Mouse (Mus musculus) MEL (cell line): Measurements from ENCODE around the gene Inpp4b. TPM values are rescaled to one million over a fixed set of nuclear protein-coding genes. Genes with fewer than 3 reads are reported as not detected.

Experiments used
- DNase-seq: peaks from one replicate; pipeline ENCODE4 v3.0.0; 2011; ENCODE audit warnings: low read depth, low spot score
- H3K27ac ChIP-seq: 2 replicates; pipeline ENCODE4 v1.5.1; 2012; ENCODE audit warnings: low read depth, mild to moderate bottlenecking, control low read depth, low read length, moderate library complexity; ENCODE audit not compliant: control insufficient read depth
- H3K27me3 ChIP-seq, 2 experiments: fragments of 150-350 bp in 1 of 2; sonication (generic) in 1 of 2; 2 replicates each; pipeline ENCODE4 v1.6.1; 2012; ENCODE audit warnings: low read length in 2 of 2, mild to moderate bottlenecking in 2 of 2, improper control_type of control experiment in 1 of 2, moderate library complexity in 1 of 2; ENCODE audit not compliant: insufficient read depth in 2 of 2, control insufficient read depth in 1 of 2
- H3K36me3 ChIP-seq, 2 experiments: 2 replicates each; pipeline ENCODE4 v1.6.1; 2012 to 2014; ENCODE audit warnings: low read length in 2 of 2, improper control_type of control experiment in 1 of 2, inconsistent platforms in 1 of 2, mild to moderate bottlenecking in 1 of 2; ENCODE audit not compliant: insufficient read depth in 2 of 2, control insufficient read depth in 1 of 2
- H3K4me1 ChIP-seq, 2 experiments: fragments of 150-350 bp in 1 of 2; sonication (generic) in 1 of 2; 2 replicates each; pipeline ENCODE4 v1.6.1; 2012; ENCODE audit warnings: low read length in 2 of 2, improper control_type of control experiment in 1 of 2, mild to moderate bottlenecking in 1 of 2; ENCODE audit not compliant: insufficient read depth in 2 of 2, control insufficient read depth in 1 of 2
- H3K4me3 ChIP-seq, 2 experiments: fragments of 150-350 bp in 1 of 2; sonication (generic) in 1 of 2; 2 replicates each; pipeline ENCODE4 v1.5.1; 2012; ENCODE audit warnings: low read depth in 2 of 2, low read length in 2 of 2, mild to moderate bottlenecking in 2 of 2, moderate library complexity in 2 of 2, control low read depth in 1 of 2, improper control_type of control experiment in 1 of 2; ENCODE audit not compliant: control insufficient read depth in 1 of 2, insufficient read depth in 1 of 2
- H3K79me2 ChIP-seq: 2 replicates; pipeline ENCODE4 v1.6.1; 2012; ENCODE audit warnings: mild to moderate bottlenecking, low read length, moderate library complexity; ENCODE audit not compliant: control insufficient read depth, poor library complexity, insufficient read depth
- H3K9ac ChIP-seq: 2 replicates; pipeline ENCODE4 v1.6.1; 2012; ENCODE audit warnings: low read depth, mild to moderate bottlenecking, control low read depth, low read length, moderate library complexity; ENCODE audit not compliant: control insufficient read depth, poor library complexity, severe bottlenecking
- H3K9me3 ChIP-seq: fragments of 150-350 bp; sonication (generic); replicated peaks from 2 replicates; pipeline ENCODE4 v1.6.1; 2012; ENCODE audit warnings: mild to moderate bottlenecking, low read length, improper control_type of control experiment, moderate library complexity; ENCODE audit not compliant: insufficient read depth
- CHD1 ChIP-seq: IDR thresholded peaks from 2 replicates; pipeline ENCODE4 v1.6.1; 2012; ENCODE audit warnings: low read depth, mild to moderate bottlenecking, inconsistent platforms, low read length, improper control_type of control experiment
- CHD2 ChIP-seq: IDR thresholded peaks from 2 replicates; pipeline ENCODE4 v1.6.1; 2011; ENCODE audit warnings: low read length, improper control_type of control experiment
- E2F4 ChIP-seq: IDR thresholded peaks from 2 replicates; pipeline ENCODE4 v1.6.1; 2011; ENCODE audit warnings: low read depth, low read length, improper control_type of control experiment, borderline replicate concordance
- ELF1 ChIP-seq: IDR thresholded peaks from 2 replicates; pipeline ENCODE4 v1.6.1; 2014; ENCODE audit warnings: low read depth, mild to moderate bottlenecking, inconsistent platforms, low read length, improper control_type of control experiment, moderate library complexity
- EP300 ChIP-seq, 2 experiments: IDR thresholded peaks; 2 replicates each; pipeline ENCODE4 v1.6.1; 2011; ENCODE audit warnings: improper control_type of control experiment in 2 of 2, low read length in 2 of 2, low read depth in 1 of 2, mild to moderate bottlenecking in 1 of 2
- ETS1 ChIP-seq: IDR thresholded peaks from 2 replicates; pipeline ENCODE4 v1.6.1; 2012; ENCODE audit warnings: low read depth, mild to moderate bottlenecking, inconsistent platforms, low read length, improper control_type of control experiment, moderate library complexity
- NRF1 ChIP-seq: IDR thresholded peaks from 2 replicates; pipeline ENCODE4 v1.6.1; 2014; ENCODE audit warnings: low read depth, mild to moderate bottlenecking, inconsistent platforms, low read length, improper control_type of control experiment, moderate library complexity; ENCODE audit not compliant: poor library complexity, insufficient read depth, severe bottlenecking
- POLR2A ChIP-seq, 2 experiments: IDR thresholded peaks; 2 replicates each; pipeline ENCODE4 v1.6.1; 2011 to 2012; ENCODE audit warnings: low read length in 2 of 2, mild to moderate bottlenecking in 2 of 2, control low read depth in 1 of 2, improper control_type of control experiment in 1 of 2, low read depth in 1 of 2, moderate library complexity in 1 of 2; ENCODE audit not compliant: control insufficient read depth in 1 of 2, insufficient read depth in 1 of 2, poor library complexity in 1 of 2
- POLR2AphosphoS2 ChIP-seq: IDR thresholded peaks from 2 replicates; pipeline ENCODE4 v1.6.1; 2011; ENCODE audit warnings: low read length, improper control_type of control experiment
- POLR2AphosphoS5 ChIP-seq: IDR thresholded peaks from 2 replicates; pipeline ENCODE4 v1.6.1; 2012; ENCODE audit warnings: low read depth, borderline replicate concordance, mild to moderate bottlenecking, inconsistent platforms, low read length, moderate library complexity, mixed read lengths
- RAD21 ChIP-seq: IDR thresholded peaks from 2 replicates; pipeline ENCODE4 v1.6.1; 2011; ENCODE audit warnings: mild to moderate bottlenecking, low read depth, low read length, improper control_type of control experiment
- SIN3A ChIP-seq: IDR thresholded peaks from 2 replicates; pipeline ENCODE4 v1.6.1; 2012; ENCODE audit warnings: low read length, improper control_type of control experiment, inconsistent platforms
- TAL1 ChIP-seq: IDR thresholded peaks from 2 replicates; pipeline ENCODE4 v1.6.1; 2012; ENCODE audit warnings: mild to moderate bottlenecking, inconsistent platforms, low read length, moderate library complexity, mixed read lengths
- TBP ChIP-seq: IDR thresholded peaks from 2 replicates; pipeline ENCODE4 v1.8.0; 2011; ENCODE audit warnings: low read depth, low read length, improper control_type of control experiment
- TCF12 ChIP-seq: IDR thresholded peaks from 2 replicates; pipeline ENCODE4 v1.6.1; 2014; ENCODE audit warnings: low read depth, mild to moderate bottlenecking, inconsistent platforms, low read length, improper control_type of control experiment, moderate library complexity
- USF1 ChIP-seq: IDR thresholded peaks from 2 replicates; pipeline ENCODE4 v1.6.1; 2014; ENCODE audit warnings: low read depth, mild to moderate bottlenecking, inconsistent platforms, low read length, improper control_type of control experiment, moderate library complexity
- ZC3H11A ChIP-seq: IDR thresholded peaks from 2 replicates; pipeline ENCODE4 v1.6.1; 2012; ENCODE audit warnings: low read depth, mild to moderate bottlenecking, inconsistent platforms, low read length, improper control_type of control experiment
- ZMIZ1 ChIP-seq: IDR thresholded peaks from 2 replicates; pipeline ENCODE4 v1.6.1; 2012; ENCODE audit warnings: low read depth, mild to moderate bottlenecking, inconsistent platforms, low read length, improper control_type of control experiment, moderate library complexity
- polyA plus RNA-seq, 2 experiments: library from polyadenylated mRNA; stranded (reverse) in 1 of 2; unstranded in 1 of 2; fragments of >175 nt in 1 of 2; fragments of >200 nt in 1 of 2; gene quantifications; 2 replicates each; pipeline versions ENCODE4 v1.2.1 to v1.2.4; 2012; ENCODE audit warnings: low replicate concordance in 2 of 2, low read depth in 1 of 2; ENCODE audit not compliant: insufficient read length in 2 of 2, insufficient read depth in 1 of 2, missing spikeins in 1 of 2
- total RNA-seq: library from RNA; depleted of rRNA; stranded (reverse); fragments of 300-350 nt; gene quantifications from 2 replicates; pipeline ENCODE4 v1.2.3, GENCODE M21; 2012

The Inpp4b gene
- total and polyA plus RNA-seq, 3 experiments = 12.3 to 26.9 (median 13.6) TPM

GRCm38 (mm10) chr8:81756663-81757062, 414.3 kb downstream of the Inpp4b start:
- Histone ChIP-seq H3K4me1 (peaks cover 2 to 3% of the 10 kb centered on the region in 2 experiments; a peak in 1 of 4 replicates), H3K27me3 (no peaks in the 10 kb centered on the region), H3K4me3 (no peak overlapping the region), H3K9me3 (no peaks in the 10 kb centered on the region), H3K79me2 (no peaks in the 10 kb centered on the region), H3K27ac (no peak overlapping the region), H3K9ac (no peak overlapping the region), H3K36me3 (peaks cover 0 to under 1% of the 10 kb centered on the region in 2 experiments; a peak in 2 of 4 replicates)
- TF ChIP-seq POLR2AphosphoS2 (no peak), TCF12 (no peak), USF1 (no peak)
- DNase-seq = peak; percentile 7

- Histone ChIP-seq H3K9me3 (no peaks in the 10 kb centered on the region), H3K27me3 (no peaks in the 10 kb centered on the region), H3K9ac (no peak overlapping the region), H3K36me3 (no peaks in the 10 kb centered on the region), H3K79me2 (no peaks in the 10 kb centered on the region), H3K27ac (no peak overlapping the region), H3K4me1 (0 out of 4 replicates have a peak, but pooled peaks cover 0 to 2% of the 10 kb centered on the region in 2 experiments), H3K4me3 (no peak overlapping the region)
- TF ChIP-seq TAL1 (no peak), ETS1 (no peak), ZC3H11A (no peak), SIN3A (no peak), ZMIZ1 (no peak), E2F4 (no peak), POLR2A (IDR thresholded peaks at IDR 0.05; ENCODE audit: control insufficient read depth in 1 of 2, insufficient read depth in 1 of 2, low read depth in 1 of 2, low read length in 2 of 2, poor library complexity in 1 of 2) (no peak), TBP (no peak)
- no peak for DNase-seq
Measured at GRCm38 (mm10) chr8:81757580-81758144, 415.3 kb downstream of the Inpp4b start.

GRCm38 (mm10) chr8:81761466-81761865, 419.1 kb downstream of the Inpp4b start:
- peaks cover 2 to 4% of the 10 kb centered on the region in 2 experiments; a peak in 2 of 4 replicates for H3K4me1 ChIP-seq
- no peak overlapping the region for H3K27ac ChIP-seq
- no peak for TF ChIP-seq ELF1
- TF ChIP-seq POLR2A (IDR thresholded peaks at IDR 0.05; ENCODE audit: control insufficient read depth in 1 of 2, insufficient read depth in 1 of 2, low read depth in 1 of 2, low read length in 2 of 2, poor library complexity in 1 of 2) = no peak
- no peak for TF ChIP-seq EP300 (IDR thresholded peaks at IDR 0.05; ENCODE audit: low read depth in 1 of 2, low read length in 2 of 2)
- TF ChIP-seq CHD2 = no peak
- no peak for TF ChIP-seq SIN3A
- no peak for TF ChIP-seq USF1
- no peak for TF ChIP-seq RAD21
- no peak for TF ChIP-seq POLR2AphosphoS5
- no peak for TF ChIP-seq E2F4
- no peak for TF ChIP-seq CHD1
- TF ChIP-seq NRF1 = no peak
- no peak for DNase-seq
- no peaks in the 10 kb centered on the region for H3K9me3 ChIP-seq
- no peaks in the 10 kb centered on the region for H3K27me3 ChIP-seq
- no peak overlapping the region for H3K4me3 ChIP-seq
- H3K9ac ChIP-seq = no peak overlapping the region
- no peaks in the 10 kb centered on the region for H3K79me2 ChIP-seq
- H3K36me3 ChIP-seq = peaks cover 0 to 10% of the 10 kb centered on the region in 2 experiments; a peak in 2 of 4 replicates
